Mouse (Mus musculus) lung, postnatal 0 days (tissue): ENCODE results near the gene Slc8a3. TPM values are rescaled to one million over a fixed set of nuclear protein-coding genes. Genes with fewer than 3 reads are reported as not detected.

Experiments
- ATAC-seq: fragments of 200-750 bp; cut with Nextera tagmentation; 2 replicates; pipeline ENCODE4 v1.8.0; 2017; ENCODE audit warnings: moderate library complexity
- DNase-seq: peaks from one replicate; pipeline ENCODE4 v3.0.0-alpha.2; 2016; ENCODE audit warnings: low spot score
- H3K27ac ChIP-seq: fragments of 300-500 bp; sonication (generic); 2 replicates; pipeline ENCODE4 v1.5.1; 2014; ENCODE audit warnings: antibody characterized with exemption, mild to moderate bottlenecking, low read length, mixed read lengths
- H3K27me3 ChIP-seq: fragments of 300-500 bp; sonication (generic); replicated peaks from 2 replicates; pipeline ENCODE4 v1.6.1; 2014; ENCODE audit warnings: low read length, mixed read lengths; ENCODE audit not compliant: insufficient read depth
- H3K36me3 ChIP-seq: fragments of 300-500 bp; sonication (generic); 2 replicates; pipeline ENCODE4 v1.6.1; 2014; ENCODE audit warnings: low read length, mixed read lengths; ENCODE audit not compliant: insufficient read depth
- H3K4me1 ChIP-seq: fragments of 300-500 bp; sonication (generic); 2 replicates; pipeline ENCODE4 v1.6.1; 2014; ENCODE audit warnings: antibody characterized with exemption, low read depth, low read length, mixed read lengths; ENCODE audit not compliant: insufficient read depth
- H3K4me2 ChIP-seq: fragments of 300-500 bp; sonication (generic); replicated peaks from 2 replicates; pipeline ENCODE4 v1.6.1; 2014; ENCODE audit warnings: low read depth, mild to moderate bottlenecking, low read length, moderate library complexity, mixed read lengths
- H3K4me3 ChIP-seq: fragments of 300-500 bp; sonication (generic); 2 replicates; pipeline ENCODE4 v1.5.1; 2014; ENCODE audit warnings: low read depth, low read length
- H3K9ac ChIP-seq: fragments of 300-500 bp; sonication (generic); replicated peaks from 2 replicates; pipeline ENCODE4 v1.6.1; 2014; ENCODE audit warnings: low read depth, mild to moderate bottlenecking
- H3K9me3 ChIP-seq: fragments of 300-500 bp; sonication (generic); 2 replicates; pipeline ENCODE4 v1.6.1; 2016; ENCODE audit warnings: low read length, mixed read lengths
- CTCF ChIP-seq: IDR thresholded peaks from 2 replicates; pipeline ENCODE4 v1.5.1; 2016; ENCODE audit warnings: antibody characterized with exemption, mild to moderate bottlenecking
- EP300 ChIP-seq: IDR thresholded peaks from 2 replicates; pipeline ENCODE4 v1.6.1; 2016; ENCODE audit warnings: antibody characterized with exemption, mild to moderate bottlenecking, control low read depth
- WGBS: fragments of 180-500 bp; shearing (Covaris S2); extraction: QIAGEN DNeasy Blood & Tissue Kit; methylation state at CpG from one replicate; pipeline ENCODE4 v1.1.7; 2014; 5-methylcytosine and 5-hydroxymethylcytosine counted together
- polyA plus RNA-seq: library from polyadenylated mRNA; unstranded; fragments of >200 nt; fragmentation: Nextera tagmentation; extraction: Ambion mirVana; gene quantifications from 2 replicates; pipeline ENCODE4 v1.2.1, GENCODE M21; 2015

Slc8a3 gene
- polyA plus RNA-seq, 1 experiment from 2014 or later, result 0.21 TPM

DNA sequence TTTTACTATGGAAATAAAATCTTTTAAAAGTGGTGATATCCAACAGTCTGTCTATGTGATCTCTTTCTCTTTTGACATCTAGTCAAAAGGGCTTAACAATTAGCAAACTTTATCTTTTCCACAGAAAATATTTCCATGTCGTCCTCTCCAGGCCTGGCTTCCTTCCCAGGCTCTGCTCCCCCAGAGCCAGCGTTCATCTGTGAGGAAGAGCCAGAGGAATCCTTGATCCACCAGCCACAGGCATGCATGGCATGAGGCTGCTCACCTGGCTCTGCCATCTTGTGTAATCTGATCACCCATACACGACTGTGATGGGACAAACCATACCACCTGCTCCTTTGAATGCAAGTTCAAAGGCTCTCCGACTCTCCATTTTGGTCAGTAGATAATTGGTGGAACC is 58.4 kb downstream of the Slc8a3 start:
- Histone ChIP-seq H3K4me2 (no peak overlapping the region), H3K36me3 (no peaks in the 10 kb centered on the region), H3K4me1 (no peaks in the 10 kb centered on the region), H3K27ac (no peak overlapping the region), H3K27me3 (no peaks in the 10 kb centered on the region), H3K9ac (no peak overlapping the region), H3K9me3 (no peaks in the 10 kb centered on the region), H3K4me3 (no peak overlapping the region)
- ATAC-seq (no peak), DNase-seq (no peak)
- no peak for TF ChIP-seq CTCF
- no peak for TF ChIP-seq EP300
- WGBS, result 50% methylated on average over 4 of the region's 4 CpGs

- DNase-seq (no peak), ATAC-seq (no peak)
- H3K4me1 ChIP-seq, result no peaks in the 10 kb centered on the region
- H3K9ac ChIP-seq, result no peak overlapping the region
- no peaks in the 10 kb centered on the region for H3K36me3 ChIP-seq
- no peaks in the 10 kb centered on the region for H3K9me3 ChIP-seq
- TF ChIP-seq CTCF (no peak), EP300 (no peak)
- WGBS, result 39% methylated on average over 3 of the region's 3 CpGs
- H3K4me2 ChIP-seq, result no peak overlapping the region
- no peaks in the 10 kb centered on the region for H3K27me3 ChIP-seq
- H3K4me3 ChIP-seq, result no peak overlapping the region
- H3K27ac ChIP-seq, result no peak overlapping the region
Measured at GRCm38 (mm10) chr12:81273333-81273732, 59.6 kb downstream of the Slc8a3 start.

GRCm38 (mm10) chr12:81269246-81269645 is 63.7 kb downstream of the Slc8a3 start:
- TF ChIP-seq EP300, result no peak
- no peak for TF ChIP-seq CTCF
- no peaks in the 10 kb centered on the region for H3K9me3 ChIP-seq
- H3K4me1 ChIP-seq, result no peaks in the 10 kb centered on the region
- no peaks in the 10 kb centered on the region for H3K27me3 ChIP-seq
- DNase-seq, result no peak
- H3K4me2 ChIP-seq, result no peak overlapping the region
- H3K4me3 ChIP-seq, result no peak overlapping the region
- ATAC-seq, result no peak
- WGBS, result 82% methylated on average over 5 of the region's 5 CpGs
- no peak overlapping the region for H3K9ac ChIP-seq
- H3K27ac ChIP-seq, result no peak overlapping the region
- no peaks in the 10 kb centered on the region for H3K36me3 ChIP-seq

DNA sequence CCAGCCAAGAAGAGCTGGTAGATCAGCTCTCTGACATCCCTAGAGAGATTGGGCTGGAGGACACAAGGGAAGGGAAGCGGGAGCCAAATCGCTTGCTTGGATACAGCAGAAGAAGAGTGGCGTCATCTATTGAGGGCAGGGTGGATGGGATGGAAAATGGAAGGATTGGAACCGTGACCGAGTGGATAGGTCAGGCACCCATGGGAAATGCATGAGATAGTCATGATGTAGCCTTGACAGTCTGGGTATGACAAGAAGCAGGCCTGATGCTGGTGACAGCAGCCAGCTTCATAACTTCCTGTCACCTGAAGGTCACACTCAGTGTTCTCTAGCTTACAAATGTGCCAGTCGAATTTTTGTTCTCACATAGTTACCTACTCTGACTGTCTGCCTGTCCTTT is 70.2 kb downstream of the Slc8a3 start:
- TF ChIP-seq CTCF, result no peak
- H3K27ac ChIP-seq, result no peak overlapping the region
- ATAC-seq, result no peak
- DNase-seq, result no peak
- H3K4me3 ChIP-seq, result no peak overlapping the region
- H3K36me3 ChIP-seq, result no peaks in the 10 kb centered on the region
- no peak overlapping the region for H3K4me2 ChIP-seq
- WGBS, result 75% methylated on average over 6 of the region's 6 CpGs
- no peaks in the 10 kb centered on the region for H3K4me1 ChIP-seq
- no peaks in the 10 kb centered on the region for H3K9me3 ChIP-seq
- no peak overlapping the region for H3K9ac ChIP-seq
- H3K27me3 ChIP-seq, result no peaks in the 10 kb centered on the region

DNA sequence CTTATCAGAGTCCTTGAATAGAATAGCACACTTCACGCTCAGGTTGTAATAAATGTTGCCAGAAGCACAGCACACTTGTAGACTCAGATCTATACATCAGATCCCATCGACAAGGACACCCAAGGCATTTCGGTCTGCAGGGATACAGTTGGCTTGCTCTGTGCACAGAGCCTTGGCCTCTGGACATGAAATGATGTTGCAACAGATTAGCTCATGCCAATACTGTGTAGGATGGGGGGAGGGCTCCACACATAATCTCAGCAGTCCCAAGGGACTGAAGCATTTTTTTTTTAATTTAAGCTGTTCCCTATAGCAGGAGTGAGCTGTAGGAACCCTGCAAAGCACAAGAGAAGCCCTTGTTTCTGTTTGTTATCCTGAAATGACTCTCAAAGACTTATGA is 74.8 kb downstream of the Slc8a3 start:
- 81% methylated on average over 3 of the region's 3 CpGs for WGBS
- TF ChIP-seq CTCF (no peak), EP300 (no peak)
- peak; percentile 14 for DNase-seq

GRCm38 (mm10) chr12:81245411-81245810 is 87.6 kb downstream of the Slc8a3 start:
- Histone ChIP-seq H3K27ac (no peak overlapping the region), H3K27me3 (no peaks in the 10 kb centered on the region), H3K9ac (no peak overlapping the region), H3K4me3 (no peak overlapping the region), H3K4me1 (no peaks in the 10 kb centered on the region), H3K36me3 (no peaks in the 10 kb centered on the region), H3K9me3 (no peaks in the 10 kb centered on the region), H3K4me2 (no peak overlapping the region)
- WGBS, result 32% methylated on average over 6 of the region's 6 CpGs
- no peak for ATAC-seq
- DNase-seq, result no peak
- no peak for TF ChIP-seq EP300
- no peak for TF ChIP-seq CTCF

More for the DNA sequence above, 74.8 kb downstream of the Slc8a3 start:
- no peaks in the 10 kb centered on the region for H3K4me1 ChIP-seq
- no peaks in the 10 kb centered on the region for H3K36me3 ChIP-seq
- no peak overlapping the region for H3K27ac ChIP-seq
- ATAC-seq, result 0 out of 2 replicates have a peak, but pooled peaks have one; percentile 23
- H3K9me3 ChIP-seq, result no peaks in the 10 kb centered on the region
- no peak overlapping the region for H3K4me2 ChIP-seq
- no peak overlapping the region for H3K4me3 ChIP-seq
- H3K9ac ChIP-seq, result no peak overlapping the region
- H3K27me3 ChIP-seq, result no peaks in the 10 kb centered on the region

DNA sequence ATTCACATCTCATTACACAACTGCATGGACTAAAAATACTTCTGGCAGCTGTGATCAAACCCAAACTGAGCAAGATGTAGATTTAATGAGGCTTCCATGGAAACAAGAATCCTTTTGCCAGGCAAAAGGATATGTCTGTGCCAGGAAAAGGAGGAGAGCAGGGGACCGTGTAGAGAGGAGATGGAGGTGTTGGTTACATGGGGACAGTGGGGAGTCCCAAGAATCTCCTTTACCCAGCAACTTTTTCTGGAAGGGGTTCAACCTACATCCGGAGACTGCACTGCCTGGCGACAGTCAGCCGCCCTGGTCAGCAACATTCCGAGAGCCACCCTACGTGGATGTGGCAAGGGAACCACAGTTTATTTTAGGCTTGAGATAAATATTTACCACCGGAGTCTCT is 88.0 kb downstream of the Slc8a3 start:
- no peaks in the 10 kb centered on the region for H3K36me3 ChIP-seq
- DNase-seq, result peak; percentile 58
- H3K27ac ChIP-seq, result no peak overlapping the region
- H3K4me1 ChIP-seq, result no peaks in the 10 kb centered on the region
- no peak overlapping the region for H3K9ac ChIP-seq
- peak; percentile 66; the same call in 1 of the 2 replicates for ATAC-seq
- no peak overlapping the region for H3K4me3 ChIP-seq
- no peaks in the 10 kb centered on the region for H3K9me3 ChIP-seq
- no peaks in the 10 kb centered on the region for H3K27me3 ChIP-seq
- 37% methylated on average over 7 of the region's 7 CpGs for WGBS
- no peak overlapping the region for H3K4me2 ChIP-seq
- no peak for TF ChIP-seq EP300
- no peak for TF ChIP-seq CTCF
